Mouse (Mus musculus): ENCODE measurements around the gene Ttc7b. TPM values are rescaled to one million over a fixed set of nuclear protein-coding genes. Genes with fewer than 3 reads are reported as not detected.

The Ttc7b gene
- not detected in 2 replicates for polyA plus RNA-seq (2012; ENCODE audit: insufficient read depth, insufficient read length, low replicate concordance, missing spikeins)

GRCm38 (mm10) chr12:100520794-100521186, at the start of gene Ttc7b:
Gene Ttc7b (minus strand): TSS chr12:100520826.
- H3K27ac ChIP-seq (ENCODE audit: insufficient read depth, low read depth, low read length) = peak within 1 kb of the TSS; percentile 60
- H3K4me3 ChIP-seq (ENCODE audit: insufficient read depth, low read depth, low read length) = peak within 1 kb of the TSS; percentile 93
- H3K4me1 ChIP-seq (ENCODE audit: control insufficient read depth, insufficient read depth, low read length) = peaks cover 30% of the 10 kb centered on the region
- WGBS = 16% methylated on average over 41 of the region's 42 CpGs
- TF ChIP-seq CTCF (IDR thresholded peaks at IDR 0.05; ENCODE audit: insufficient read depth, low read depth, low read length) (peak; percentile 41; the same call in 1 of the 2 replicates), POLR2A (IDR thresholded peaks at IDR 0.05; ENCODE audit: insufficient read depth, low read depth, low read length) (no peak)

GRCm38 (mm10) chr12:100568831-100569230, 48.2 kb upstream of the Ttc7b start:
- Histone ChIP-seq H3K27ac (ENCODE audit: insufficient read depth, low read depth, low read length) (no peak overlapping the region), H3K4me1 (ENCODE audit: control insufficient read depth, insufficient read depth, low read length) (peaks cover 3% of the 10 kb centered on the region; the same call in 1 of the 2 replicates), H3K4me3 (ENCODE audit: insufficient read depth, low read depth, low read length) (no peak overlapping the region)
- no peak for TF ChIP-seq POLR2A (IDR thresholded peaks at IDR 0.05; ENCODE audit: insufficient read depth, low read depth, low read length)
- TF ChIP-seq CTCF (IDR thresholded peaks at IDR 0.05; ENCODE audit: insufficient read depth, low read depth, low read length) = no peak
- WGBS = 82% methylated on average over 7 of the region's 7 CpGs

- 78% methylated on average over 6 of the region's 6 CpGs for WGBS
- Histone ChIP-seq H3K27ac (ENCODE audit: insufficient read depth, low read depth, low read length) (no peak overlapping the region), H3K4me1 (ENCODE audit: control insufficient read depth, insufficient read depth, low read length) (peaks cover 3% of the 10 kb centered on the region; the same call in 1 of the 2 replicates), H3K4me3 (ENCODE audit: insufficient read depth, low read depth, low read length) (no peak overlapping the region)
- TF ChIP-seq POLR2A (IDR thresholded peaks at IDR 0.05; ENCODE audit: insufficient read depth, low read depth, low read length) (no peak), CTCF (IDR thresholded peaks at IDR 0.05; ENCODE audit: insufficient read depth, low read depth, low read length) (no peak)
Observed at GRCm38 (mm10) chr12:100568105-100568504, 47.5 kb upstream of the Ttc7b start.

GRCm38 (mm10) chr12:100567627-100568026, 47.0 kb upstream of the Ttc7b start:
- TF ChIP-seq POLR2A (IDR thresholded peaks at IDR 0.05; ENCODE audit: insufficient read depth, low read depth, low read length) = no peak
- TF ChIP-seq CTCF (IDR thresholded peaks at IDR 0.05; ENCODE audit: insufficient read depth, low read depth, low read length) = no peak
- 82% methylated on average over 3 of the region's 3 CpGs for WGBS
- Histone ChIP-seq H3K27ac (ENCODE audit: insufficient read depth, low read depth, low read length) (no peak overlapping the region), H3K4me1 (ENCODE audit: control insufficient read depth, insufficient read depth, low read length) (peaks cover 3% of the 10 kb centered on the region; the same call in 1 of the 2 replicates), H3K4me3 (ENCODE audit: insufficient read depth, low read depth, low read length) (no peak overlapping the region)

GRCm38 (mm10) chr12:100553675-100554074, 33.0 kb upstream of the Ttc7b start:
- WGBS = 95% methylated on average over 6 of the region's 6 CpGs

GRCm38 (mm10) chr12:100551972-100552371, 31.3 kb upstream of the Ttc7b start:
- Histone ChIP-seq H3K27ac (ENCODE audit: insufficient read depth, low read depth, low read length) (no peak overlapping the region), H3K4me3 (ENCODE audit: insufficient read depth, low read depth, low read length) (no peak overlapping the region), H3K4me1 (ENCODE audit: control insufficient read depth, insufficient read depth, low read length) (no peaks in the 10 kb centered on the region)
- TF ChIP-seq CTCF (IDR thresholded peaks at IDR 0.05; ENCODE audit: insufficient read depth, low read depth, low read length) = no peak
- no peak for TF ChIP-seq POLR2A (IDR thresholded peaks at IDR 0.05; ENCODE audit: insufficient read depth, low read depth, low read length)
- 82% methylated on average over 1 of the region's 1 CpGs for WGBS

More at GRCm38 (mm10) chr12:100553675-100554074, 33.0 kb upstream of the Ttc7b start:
- no peak overlapping the region for H3K27ac ChIP-seq (ENCODE audit: insufficient read depth, low read depth, low read length)
- TF ChIP-seq POLR2A (IDR thresholded peaks at IDR 0.05; ENCODE audit: insufficient read depth, low read depth, low read length) = no peak
- no peak for TF ChIP-seq CTCF (IDR thresholded peaks at IDR 0.05; ENCODE audit: insufficient read depth, low read depth, low read length)
- no peak overlapping the region for H3K4me3 ChIP-seq (ENCODE audit: insufficient read depth, low read depth, low read length)
- no peaks in the 10 kb centered on the region for H3K4me1 ChIP-seq (ENCODE audit: control insufficient read depth, insufficient read depth, low read length)

- H3K4me1 ChIP-seq (ENCODE audit: control insufficient read depth, insufficient read depth, low read length) = no peaks in the 10 kb centered on the region
- H3K4me3 ChIP-seq (ENCODE audit: insufficient read depth, low read depth, low read length) = no peak overlapping the region
- no peak overlapping the region for H3K27ac ChIP-seq (ENCODE audit: insufficient read depth, low read depth, low read length)
- 95% methylated on average over 4 of the region's 4 CpGs for WGBS
- TF ChIP-seq CTCF (IDR thresholded peaks at IDR 0.05; ENCODE audit: insufficient read depth, low read depth, low read length) (no peak), POLR2A (IDR thresholded peaks at IDR 0.05; ENCODE audit: insufficient read depth, low read depth, low read length) (no peak)
Observed at GRCm38 (mm10) chr12:100544194-100544567, 23.6 kb upstream of the Ttc7b start.

- no peaks in the 10 kb centered on the region for H3K4me1 ChIP-seq (ENCODE audit: control insufficient read depth, insufficient read depth, low read length)
- WGBS = 74% methylated on average over 6 of the region's 6 CpGs
- TF ChIP-seq CTCF (IDR thresholded peaks at IDR 0.05; ENCODE audit: insufficient read depth, low read depth, low read length) (no peak), POLR2A (IDR thresholded peaks at IDR 0.05; ENCODE audit: insufficient read depth, low read depth, low read length) (no peak)
- no peak overlapping the region for H3K27ac ChIP-seq (ENCODE audit: insufficient read depth, low read depth, low read length)
- no peak overlapping the region for H3K4me3 ChIP-seq (ENCODE audit: insufficient read depth, low read depth, low read length)
Observed at GRCm38 (mm10) chr12:100543437-100544193, 23.0 kb upstream of the Ttc7b start.

- 95% methylated on average over 6 of the region's 6 CpGs for WGBS
- Histone ChIP-seq H3K4me1 (ENCODE audit: control insufficient read depth, insufficient read depth, low read length) (no peaks in the 10 kb centered on the region; the same call in 1 of the 2 replicates), H3K27ac (ENCODE audit: insufficient read depth, low read depth, low read length) (no peak overlapping the region), H3K4me3 (ENCODE audit: insufficient read depth, low read depth, low read length) (no peak overlapping the region)
- TF ChIP-seq CTCF (IDR thresholded peaks at IDR 0.05; ENCODE audit: insufficient read depth, low read depth, low read length) (no peak), POLR2A (IDR thresholded peaks at IDR 0.05; ENCODE audit: insufficient read depth, low read depth, low read length) (no peak)
Observed at GRCm38 (mm10) chr12:100542494-100542893, 21.9 kb upstream of the Ttc7b start.
